Mouse (Mus musculus): Measurements from ENCODE around the gene Entpd7.

Entpd7 gene

GRCm38 (mm10) chr19:43770584-43770983 lies 81.1 kb downstream of the Entpd7 start:
- no peak for DNase-seq (ENCODE audit: low spot score)

- no peak for DNase-seq (ENCODE audit: low spot score)
Measured at GRCm38 (mm10) chr19:43771499-43771969, 82.1 kb downstream of the Entpd7 start.

GRCm38 (mm10) chr19:43772311-43772710 lies 82.8 kb downstream of the Entpd7 start:
- DNase-seq (ENCODE audit: low spot score): no peak

- DNase-seq (ENCODE audit: low spot score): no peak
Measured at GRCm38 (mm10) chr19:43775433-43775832, 86.0 kb downstream of the Entpd7 start.

GRCm38 (mm10) chr19:43776561-43776960 lies 87.1 kb downstream of the Entpd7 start:
- no peak for DNase-seq (ENCODE audit: low spot score)

GRCm38 (mm10) chr19:43777308-43777707 lies 87.8 kb downstream of the Entpd7 start:
- no peak for DNase-seq (ENCODE audit: low spot score)

- no peak for DNase-seq (ENCODE audit: low spot score)
Measured at GRCm38 (mm10) chr19:43780391-43780790, 90.9 kb downstream of the Entpd7 start.

- no peak for DNase-seq (ENCODE audit: low spot score)
Measured at GRCm38 (mm10) chr19:43781980-43782379, 92.5 kb downstream of the Entpd7 start, which contains the start of gene Abcc2. Gene Abcc2 (plus strand): TSS chr19:43782192.

All from urinary bladder, postnatal 14 days (tissue).